Mouse (Mus musculus): Measurements from ENCODE around the gene Wdr81. TPM values are rescaled to one million over a fixed set of nuclear protein-coding genes. Genes with fewer than 3 reads are reported as not detected.

Gene Wdr81
- polyA plus RNA-seq, 1 experiment from 2014 or later = 6.2 TPM

- Histone ChIP-seq H3K9ac (ENCODE audit: low read length) (no peak overlapping the region), H3K9me3 (ENCODE audit: control insufficient read depth, low read length) (no peaks in the 10 kb centered on the region), H3K27ac (ENCODE audit: low read depth, low read length) (no peak overlapping the region), H3K36me3 (ENCODE audit: control insufficient read depth, insufficient read depth, low read length) (peaks cover 5% of the 10 kb centered on the region; the same call in 1 of the 2 replicates), H3K27me3 (ENCODE audit: control insufficient read depth, insufficient read depth, low read length) (no peaks in the 10 kb centered on the region), H3K4me2 (ENCODE audit: low read depth) (no peak overlapping the region), H3K4me3 (ENCODE audit: low read depth, low read length) (no peak overlapping the region), H3K4me1 (ENCODE audit: control insufficient read depth, insufficient read depth, low read length) (peaks cover 7% of the 10 kb centered on the region)
- ATAC-seq (ENCODE audit: insufficient read depth, low FRiP score, low TSS enrichment) (no peak), DNase-seq (ENCODE audit: low spot score) (no peak)
- 86% methylated on average over 7 of the region's 7 CpGs for WGBS
These were observed 4.8 kb downstream of the Wdr81 start for GRCm38 (mm10) chr11:75449695-75450094.

- ATAC-seq (ENCODE audit: insufficient read depth, low FRiP score, low TSS enrichment) = no peak
- 83% methylated on average over 3 of the region's 3 CpGs for WGBS
These were observed 5.9 kb downstream of the Wdr81 start for GRCm38 (mm10) chr11:75448575-75448974.

GRCm38 (mm10) chr11:75443711-75444110, 10.8 kb downstream of the Wdr81 start:
- Histone ChIP-seq H3K9me3 (ENCODE audit: control insufficient read depth, low read length) (no peaks in the 10 kb centered on the region), H3K9ac (ENCODE audit: low read length) (no peak overlapping the region), H3K36me3 (ENCODE audit: control insufficient read depth, insufficient read depth, low read length) (peaks cover 5% of the 10 kb centered on the region; the same call in 1 of the 2 replicates), H3K27ac (ENCODE audit: low read depth, low read length) (no peak overlapping the region), H3K4me3 (ENCODE audit: low read depth, low read length) (no peak overlapping the region), H3K4me1 (ENCODE audit: control insufficient read depth, insufficient read depth, low read length) (no peaks in the 10 kb centered on the region), H3K27me3 (ENCODE audit: control insufficient read depth, insufficient read depth, low read length) (no peaks in the 10 kb centered on the region), H3K4me2 (ENCODE audit: low read depth) (no peak overlapping the region)
- DNase-seq (ENCODE audit: low spot score) (no peak), ATAC-seq (ENCODE audit: insufficient read depth, low FRiP score, low TSS enrichment) (no peak)
- WGBS = 19% methylated on average over 8 of the region's 8 CpGs

More at GRCm38 (mm10) chr11:75448575-75448974, 5.9 kb downstream of the Wdr81 start:
- no peak overlapping the region for H3K4me2 ChIP-seq (ENCODE audit: low read depth)
- no peaks in the 10 kb centered on the region for H3K27me3 ChIP-seq (ENCODE audit: control insufficient read depth, insufficient read depth, low read length)
- H3K9ac ChIP-seq (ENCODE audit: low read length) = no peak overlapping the region
- no peak overlapping the region for H3K27ac ChIP-seq (ENCODE audit: low read depth, low read length)
- no peak for DNase-seq (ENCODE audit: low spot score)
- peaks cover 5% of the 10 kb centered on the region; the same call in 1 of the 2 replicates for H3K36me3 ChIP-seq (ENCODE audit: control insufficient read depth, insufficient read depth, low read length)
- H3K4me3 ChIP-seq (ENCODE audit: low read depth, low read length) = no peak overlapping the region
- peaks cover 3% of the 10 kb centered on the region; the same call in 1 of the 2 replicates for H3K4me1 ChIP-seq (ENCODE audit: control insufficient read depth, insufficient read depth, low read length)
- no peaks in the 10 kb centered on the region for H3K9me3 ChIP-seq (ENCODE audit: control insufficient read depth, low read length)

GRCm38 (mm10) chr11:75441601-75442000, 12.9 kb downstream of the Wdr81 start:
- no peaks in the 10 kb centered on the region for H3K9me3 ChIP-seq (ENCODE audit: control insufficient read depth, low read length)
- no peak for DNase-seq (ENCODE audit: low spot score)
- WGBS = 92% methylated on average over 16 of the region's 16 CpGs
- H3K4me2 ChIP-seq (ENCODE audit: low read depth) = no peak overlapping the region
- H3K36me3 ChIP-seq (ENCODE audit: control insufficient read depth, insufficient read depth, low read length) = no peaks in the 10 kb centered on the region
- H3K27ac ChIP-seq (ENCODE audit: low read depth, low read length) = no peak overlapping the region
- H3K9ac ChIP-seq (ENCODE audit: low read length) = no peak overlapping the region
- ATAC-seq (ENCODE audit: insufficient read depth, low FRiP score, low TSS enrichment) = no peak
- no peaks in the 10 kb centered on the region for H3K27me3 ChIP-seq (ENCODE audit: control insufficient read depth, insufficient read depth, low read length)
- no peaks in the 10 kb centered on the region for H3K4me1 ChIP-seq (ENCODE audit: control insufficient read depth, insufficient read depth, low read length)
- H3K4me3 ChIP-seq (ENCODE audit: low read depth, low read length) = no peak overlapping the region

GRCm38 (mm10) chr11:75441034-75441433, 13.5 kb downstream of the Wdr81 start:
- H3K4me1 ChIP-seq (ENCODE audit: control insufficient read depth, insufficient read depth, low read length) = no peaks in the 10 kb centered on the region
- H3K9ac ChIP-seq (ENCODE audit: low read length) = no peak overlapping the region
- H3K27ac ChIP-seq (ENCODE audit: low read depth, low read length) = no peak overlapping the region
- H3K9me3 ChIP-seq (ENCODE audit: control insufficient read depth, low read length) = no peaks in the 10 kb centered on the region
- no peak overlapping the region for H3K4me3 ChIP-seq (ENCODE audit: low read depth, low read length)
- DNase-seq (ENCODE audit: low spot score) = no peak
- no peaks in the 10 kb centered on the region for H3K36me3 ChIP-seq (ENCODE audit: control insufficient read depth, insufficient read depth, low read length)
- no peak for ATAC-seq (ENCODE audit: insufficient read depth, low FRiP score, low TSS enrichment)
- 77% methylated on average over 7 of the region's 7 CpGs for WGBS
- no peak overlapping the region for H3K4me2 ChIP-seq (ENCODE audit: low read depth)
- no peaks in the 10 kb centered on the region for H3K27me3 ChIP-seq (ENCODE audit: control insufficient read depth, insufficient read depth, low read length)

- Histone ChIP-seq H3K36me3 (ENCODE audit: control insufficient read depth, insufficient read depth, low read length) (no peaks in the 10 kb centered on the region), H3K27me3 (ENCODE audit: control insufficient read depth, insufficient read depth, low read length) (no peaks in the 10 kb centered on the region), H3K27ac (ENCODE audit: low read depth, low read length) (no peak overlapping the region), H3K4me3 (ENCODE audit: low read depth, low read length) (no peak overlapping the region), H3K9ac (ENCODE audit: low read length) (no peak overlapping the region), H3K4me2 (ENCODE audit: low read depth) (no peak overlapping the region), H3K9me3 (ENCODE audit: control insufficient read depth, low read length) (no peaks in the 10 kb centered on the region), H3K4me1 (ENCODE audit: control insufficient read depth, insufficient read depth, low read length) (no peaks in the 10 kb centered on the region)
- DNase-seq (ENCODE audit: low spot score) (no peak), ATAC-seq (ENCODE audit: insufficient read depth, low FRiP score, low TSS enrichment) (no peak)
- WGBS = 93% methylated on average over 3 of the region's 3 CpGs
These were observed 14.6 kb downstream of the Wdr81 start for GRCm38 (mm10) chr11:75439951-75440350.

- no peak for ATAC-seq (ENCODE audit: insufficient read depth, low FRiP score, low TSS enrichment)
- H3K36me3 ChIP-seq (ENCODE audit: control insufficient read depth, insufficient read depth, low read length) = no peaks in the 10 kb centered on the region
- no peak within 1 kb of the TSS for H3K27ac ChIP-seq (ENCODE audit: low read depth, low read length)
- no peaks in the 10 kb centered on the region; the same call in 1 of the 2 replicates for H3K9me3 ChIP-seq (ENCODE audit: control insufficient read depth, low read length)
- no peak within 1 kb of the TSS for H3K4me3 ChIP-seq (ENCODE audit: low read depth, low read length)
- no peak within 1 kb of the TSS for H3K9ac ChIP-seq (ENCODE audit: low read length)
- H3K4me2 ChIP-seq (ENCODE audit: low read depth) = no peak within 1 kb of the TSS
- H3K27me3 ChIP-seq (ENCODE audit: control insufficient read depth, insufficient read depth, low read length) = no peaks in the 10 kb centered on the region
- no peak for DNase-seq (ENCODE audit: low spot score)
- 92% methylated on average over 6 of the region's 6 CpGs for WGBS
- no peaks in the 10 kb centered on the region for H3K4me1 ChIP-seq (ENCODE audit: control insufficient read depth, insufficient read depth, low read length)
These were observed 15.2 kb downstream of the Wdr81 start, which contains the start of gene Serpinf2 for GRCm38 (mm10) chr11:75439363-75439762. Serpinf2 (minus strand) TSS chr11:75439591.

GRCm38 (mm10) chr11:75438804-75439203, 15.7 kb downstream of the Wdr81 start:
- 88% methylated on average over 3 of the region's 3 CpGs for WGBS
- Histone ChIP-seq H3K27me3 (ENCODE audit: control insufficient read depth, insufficient read depth, low read length) (no peaks in the 10 kb centered on the region), H3K9me3 (ENCODE audit: control insufficient read depth, low read length) (peaks cover 3% of the 10 kb centered on the region; the same call in 1 of the 2 replicates), H3K9ac (ENCODE audit: low read length) (no peak overlapping the region), H3K4me1 (ENCODE audit: control insufficient read depth, insufficient read depth, low read length) (no peaks in the 10 kb centered on the region), H3K36me3 (ENCODE audit: control insufficient read depth, insufficient read depth, low read length) (no peaks in the 10 kb centered on the region), H3K4me2 (ENCODE audit: low read depth) (no peak overlapping the region), H3K27ac (ENCODE audit: low read depth, low read length) (no peak overlapping the region), H3K4me3 (ENCODE audit: low read depth, low read length) (no peak overlapping the region)
- DNase-seq (ENCODE audit: low spot score) (no peak), ATAC-seq (ENCODE audit: insufficient read depth, low FRiP score, low TSS enrichment) (no peak)

GRCm38 (mm10) chr11:75438194-75438593, 16.3 kb downstream of the Wdr81 start:
- Histone ChIP-seq H3K27me3 (ENCODE audit: control insufficient read depth, insufficient read depth, low read length) (no peaks in the 10 kb centered on the region), H3K9me3 (ENCODE audit: control insufficient read depth, low read length) (peaks cover 3% of the 10 kb centered on the region; the same call in 1 of the 2 replicates), H3K36me3 (ENCODE audit: control insufficient read depth, insufficient read depth, low read length) (no peaks in the 10 kb centered on the region), H3K4me2 (ENCODE audit: low read depth) (no peak overlapping the region), H3K4me3 (ENCODE audit: low read depth, low read length) (no peak overlapping the region), H3K4me1 (ENCODE audit: control insufficient read depth, insufficient read depth, low read length) (no peaks in the 10 kb centered on the region), H3K9ac (ENCODE audit: low read length) (no peak overlapping the region), H3K27ac (ENCODE audit: low read depth, low read length) (no peak overlapping the region)
- 88% methylated on average over 13 of the region's 13 CpGs for WGBS
- no peak for ATAC-seq (ENCODE audit: insufficient read depth, low FRiP score, low TSS enrichment)
- no peak for DNase-seq (ENCODE audit: low spot score)

All from neural tube, embryonic 11.5 days (tissue).